Mouse (Mus musculus) midbrain, embryonic 15.5 days (tissue): ENCODE data around the gene Fabp3. TPM values are rescaled to one million over a fixed set of nuclear protein-coding genes. Genes with fewer than 3 reads are reported as not detected.

Source experiments
- ATAC-seq: fragments of 200-750 bp; cut with Nextera tagmentation; replicated peaks from 2 replicates; pipeline ENCODE4 v1.8.0; 2017; ENCODE audit warnings: moderate TSS enrichment
- H3K27ac ChIP-seq: fragments of 300-500 bp; sonication (generic); 2 replicates; pipeline ENCODE4 v1.5.1; 2015; ENCODE audit warnings: mild to moderate bottlenecking, inconsistent platforms
- H3K27me3 ChIP-seq: fragments of 300-500 bp; sonication (generic); replicated peaks from 2 replicates; pipeline ENCODE4 v1.6.1; 2015; ENCODE audit warnings: inconsistent platforms
- H3K36me3 ChIP-seq: fragments of 300-500 bp; sonication (generic); replicated peaks from 2 replicates; pipeline ENCODE4 v1.6.1; 2015; ENCODE audit warnings: inconsistent platforms
- H3K4me1 ChIP-seq: fragments of 300-500 bp; sonication (generic); 2 replicates; pipeline ENCODE4 v1.6.1; 2015; ENCODE audit warnings: inconsistent platforms
- H3K4me2 ChIP-seq: fragments of 300-500 bp; sonication (generic); 2 replicates; pipeline ENCODE4 v1.6.1; 2015; ENCODE audit warnings: inconsistent platforms, mild to moderate bottlenecking, moderate library complexity
- H3K4me3 ChIP-seq: fragments of 300-500 bp; sonication (generic); 2 replicates; pipeline ENCODE4 v1.5.1; 2015; ENCODE audit warnings: mild to moderate bottlenecking, inconsistent platforms
- H3K9ac ChIP-seq: fragments of 300-500 bp; sonication (generic); 2 replicates; pipeline ENCODE4 v1.6.1; 2015; ENCODE audit warnings: mild to moderate bottlenecking, inconsistent platforms
- H3K9me3 ChIP-seq: fragments of 300-500 bp; sonication (generic); 2 replicates; pipeline ENCODE4 v1.6.1; 2016; ENCODE audit warnings: inconsistent platforms
- WGBS: fragments of 180-500 bp; shearing (Covaris S2); methylation state at CpG from one replicate; pipeline ENCODE4 v1.1.7; 2015; ENCODE audit warnings: mixed read lengths; 5-methylcytosine and 5-hydroxymethylcytosine counted together
- polyA plus RNA-seq: library from polyadenylated mRNA; unstranded; fragments of >200 nt; fragmentation: Nextera tagmentation; extraction: Ambion mirVana; gene quantifications from 2 replicates; pipeline ENCODE4 v1.2.1, GENCODE M21; 2015

The Fabp3 gene
- polyA plus RNA-seq: 216 and 230 TPM in 2 replicates

DNA sequence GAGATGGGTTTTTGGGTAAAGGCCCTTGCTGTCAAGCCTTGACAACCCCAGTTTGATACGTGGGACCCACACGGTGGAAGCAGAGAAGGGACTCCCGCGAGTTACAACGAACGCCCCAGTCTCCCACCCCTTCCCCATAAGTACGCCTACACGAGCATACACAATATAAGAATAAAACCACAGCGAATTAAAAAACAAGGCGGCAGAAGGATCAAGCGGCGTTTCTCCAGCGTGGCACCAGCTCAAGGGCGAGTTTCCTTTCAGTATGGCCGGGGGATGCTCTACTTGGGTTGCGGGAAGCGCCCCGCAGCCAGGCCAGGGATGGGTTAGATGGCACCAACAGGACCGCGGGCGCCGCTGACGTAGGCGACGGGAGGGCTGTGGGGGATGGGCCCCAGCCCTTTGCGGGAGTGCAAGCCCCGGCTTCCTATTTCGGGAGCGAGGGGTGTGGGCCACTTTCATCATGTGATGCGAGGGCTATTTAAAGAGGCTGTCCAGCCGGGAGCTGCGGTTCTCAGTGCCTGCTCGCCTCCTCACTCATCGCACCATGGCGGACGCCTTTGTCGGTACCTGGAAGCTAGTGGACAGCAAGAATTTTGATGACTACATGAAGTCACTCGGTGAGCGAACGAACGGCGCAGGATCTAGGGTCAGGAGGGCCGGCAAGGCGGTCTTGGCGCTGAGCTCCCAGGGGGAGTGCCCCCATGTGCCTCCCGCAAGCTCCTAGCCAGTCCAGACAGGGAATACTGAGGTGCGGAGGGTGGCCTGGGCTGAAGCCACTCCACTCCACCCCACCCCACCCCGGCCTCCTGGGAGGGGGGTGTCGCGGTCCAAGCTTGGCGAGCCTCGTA, at the start of gene Fabp3, which contains the start of gene Gm10570:
Fabp3 (plus strand) TSS at position 365 of the 851 bp plus-strand sequence.
Gm10570 (minus strand) TSS at position 444 of the 851 bp plus-strand sequence.
- WGBS: under 1% methylated on average over 52 of the region's 52 CpGs
- Histone ChIP-seq H3K4me1 (peaks cover 33% of the 10 kb centered on the region; the same call in 1 of the 2 replicates), H3K4me2 (peak within 1 kb of the TSS; percentile 90), H3K9ac (peak within 1 kb of the TSS; percentile 60), H3K4me3 (peak within 1 kb of the TSS; percentile 62), H3K36me3 (peaks cover under 1% of the 10 kb centered on the region; the same call in 1 of the 2 replicates), H3K9me3 (no peaks in the 10 kb centered on the region), H3K27ac (peak within 1 kb of the TSS; percentile 63), H3K27me3 (peaks cover 16% of the 10 kb centered on the region)
- ATAC-seq: peak; percentile 85

- no peaks in the 10 kb centered on the region for H3K27me3 ChIP-seq
- 38% methylated on average over 5 of the region's 5 CpGs for WGBS
- peaks cover 11% of the 10 kb centered on the region; the same call in 1 of the 2 replicates for H3K4me1 ChIP-seq
- no peaks in the 10 kb centered on the region for H3K9me3 ChIP-seq
- H3K27ac ChIP-seq: no peak overlapping the region
- H3K9ac ChIP-seq: no peak overlapping the region
- peaks cover 30% of the 10 kb centered on the region for H3K36me3 ChIP-seq
- ATAC-seq: no peak
- no peak overlapping the region for H3K4me3 ChIP-seq
- no peak overlapping the region for H3K4me2 ChIP-seq
Measured at GRCm38 (mm10) chr4:130260406-130260805, 48.0 kb upstream of the Fabp3 start.

DNA sequence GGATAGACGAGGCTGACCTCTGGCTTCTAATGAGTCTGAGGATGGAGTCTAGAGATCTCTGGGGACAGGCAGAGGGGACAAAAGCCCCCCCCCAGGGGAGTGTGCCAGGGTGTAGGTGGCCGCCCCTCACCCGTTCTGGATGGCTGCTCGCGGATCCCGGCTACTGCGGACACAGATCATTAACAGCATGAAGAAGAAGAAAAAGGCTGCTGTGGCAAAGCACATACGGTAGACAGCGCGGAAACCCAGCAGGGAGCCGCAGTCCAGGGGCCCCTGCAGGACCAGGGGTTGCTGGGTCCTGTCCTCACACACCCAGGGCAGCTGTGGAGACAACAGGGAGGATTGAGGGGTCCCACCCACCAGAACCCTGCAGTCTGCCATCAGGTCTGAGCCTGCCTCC, 44.3 kb upstream of the Fabp3 start:
- WGBS: 13% methylated on average over 11 of the region's 11 CpGs

GRCm38 (mm10) chr4:130264698-130265349, 43.6 kb upstream of the Fabp3 start:
- H3K4me3 ChIP-seq: no peak overlapping the region
- peaks cover 18% of the 10 kb centered on the region; the same call in 1 of the 2 replicates for H3K4me1 ChIP-seq
- H3K36me3 ChIP-seq: peaks cover 13% of the 10 kb centered on the region
- H3K9ac ChIP-seq: no peak overlapping the region
- H3K4me2 ChIP-seq: no peak overlapping the region
- no peak; the same call in 1 of the 2 replicates for ATAC-seq
- H3K9me3 ChIP-seq: no peaks in the 10 kb centered on the region
- H3K27ac ChIP-seq: no peak overlapping the region
- H3K27me3 ChIP-seq: no peaks in the 10 kb centered on the region
- WGBS: 28% methylated on average over 24 of the region's 24 CpGs

More for the DNA sequence above, 44.3 kb upstream of the Fabp3 start:
- Histone ChIP-seq H3K36me3 (peaks cover 15% of the 10 kb centered on the region), H3K27me3 (no peaks in the 10 kb centered on the region), H3K9ac (no peak overlapping the region), H3K9me3 (no peaks in the 10 kb centered on the region), H3K4me1 (peaks cover 18% of the 10 kb centered on the region; the same call in 1 of the 2 replicates), H3K27ac (no peak overlapping the region), H3K4me2 (no peak overlapping the region), H3K4me3 (no peak overlapping the region)
- no peak for ATAC-seq

- Histone ChIP-seq H3K27me3 (no peaks in the 10 kb centered on the region), H3K4me2 (no peak overlapping the region), H3K4me1 (peaks cover 18% of the 10 kb centered on the region; the same call in 1 of the 2 replicates), H3K36me3 (peaks cover 9% of the 10 kb centered on the region), H3K4me3 (no peak overlapping the region), H3K9ac (no peak overlapping the region), H3K27ac (no peak overlapping the region), H3K9me3 (no peaks in the 10 kb centered on the region)
- no peak for ATAC-seq
- 47% methylated on average over 9 of the region's 9 CpGs for WGBS
Measured at GRCm38 (mm10) chr4:130266601-130267000, 41.8 kb upstream of the Fabp3 start.

DNA sequence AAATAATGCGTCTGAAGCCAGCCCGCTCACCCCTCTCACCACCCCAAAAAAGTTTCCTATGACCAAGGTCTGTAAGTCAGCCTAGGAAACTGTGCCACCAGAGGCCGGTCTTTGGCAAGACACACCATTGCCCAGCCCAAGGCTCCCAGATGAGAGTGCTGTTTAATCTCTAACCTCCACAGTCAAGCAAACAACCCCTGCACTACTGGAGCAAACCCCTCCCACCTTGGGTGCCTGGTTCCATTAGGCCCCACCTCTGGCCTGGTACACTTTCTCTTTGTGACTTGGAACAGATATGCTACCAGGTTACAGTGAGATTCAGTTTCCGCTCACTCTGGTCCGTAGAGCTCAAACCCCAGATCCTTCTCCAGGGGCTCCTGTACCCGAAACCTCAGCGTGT, 41.3 kb upstream of the Fabp3 start:
- no peak overlapping the region for H3K27ac ChIP-seq
- no peak overlapping the region for H3K4me3 ChIP-seq
- H3K9ac ChIP-seq: no peak overlapping the region
- peaks cover 8% of the 10 kb centered on the region for H3K36me3 ChIP-seq
- H3K4me2 ChIP-seq: no peak overlapping the region
- no peaks in the 10 kb centered on the region for H3K27me3 ChIP-seq
- H3K4me1 ChIP-seq: peaks cover 18% of the 10 kb centered on the region; the same call in 1 of the 2 replicates
- 79% methylated on average over 7 of the region's 7 CpGs for WGBS
- H3K9me3 ChIP-seq: no peaks in the 10 kb centered on the region
- ATAC-seq: no peak

DNA sequence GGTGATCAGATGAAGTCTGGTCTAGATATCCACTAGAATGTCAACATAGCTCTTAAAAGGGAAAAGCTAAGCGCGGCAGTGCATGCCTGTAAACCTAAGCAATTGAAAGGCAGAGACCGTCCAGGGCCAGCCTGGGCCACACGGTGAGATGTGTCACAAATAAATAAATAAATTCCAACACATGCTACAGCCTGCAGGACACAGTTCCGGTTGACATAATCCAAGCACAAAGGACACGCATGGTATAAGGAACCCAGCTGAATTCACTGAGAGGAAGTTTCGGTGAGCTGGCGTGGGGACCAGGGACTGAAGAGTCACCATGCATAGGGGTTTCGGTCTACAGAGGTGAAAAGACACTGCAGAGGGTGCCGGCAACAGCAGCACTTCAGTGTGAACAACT, 39.7 kb upstream of the Fabp3 start:
- Histone ChIP-seq H3K27ac (no peak overlapping the region), H3K27me3 (no peaks in the 10 kb centered on the region), H3K4me3 (no peak overlapping the region), H3K36me3 (no peaks in the 10 kb centered on the region), H3K4me2 (no peak overlapping the region), H3K9ac (no peak overlapping the region), H3K4me1 (peaks cover 31% of the 10 kb centered on the region), H3K9me3 (no peaks in the 10 kb centered on the region)
- 89% methylated on average over 10 of the region's 10 CpGs for WGBS
- no peak for ATAC-seq

- no peak overlapping the region for H3K4me2 ChIP-seq
- no peaks in the 10 kb centered on the region for H3K9me3 ChIP-seq
- H3K27me3 ChIP-seq: no peaks in the 10 kb centered on the region
- no peak overlapping the region for H3K9ac ChIP-seq
- WGBS: 77% methylated on average over 8 of the region's 8 CpGs
- H3K4me3 ChIP-seq: no peak overlapping the region
- no peak for ATAC-seq
- H3K36me3 ChIP-seq: no peaks in the 10 kb centered on the region
- H3K27ac ChIP-seq: no peak overlapping the region
- peaks cover 23% of the 10 kb centered on the region for H3K4me1 ChIP-seq
Measured at GRCm38 (mm10) chr4:130270089-130270488, 38.3 kb upstream of the Fabp3 start.

- no peaks in the 10 kb centered on the region for H3K9me3 ChIP-seq
- no peak overlapping the region for H3K4me3 ChIP-seq
- no peak overlapping the region for H3K4me2 ChIP-seq
- H3K36me3 ChIP-seq: no peaks in the 10 kb centered on the region
- 93% methylated on average over 6 of the region's 6 CpGs for WGBS
- H3K4me1 ChIP-seq: peaks cover 26% of the 10 kb centered on the region
- no peaks in the 10 kb centered on the region for H3K27me3 ChIP-seq
- H3K9ac ChIP-seq: no peak overlapping the region
- H3K27ac ChIP-seq: no peak overlapping the region; the same call in 1 of the 2 replicates
- no peak for ATAC-seq
Measured at GRCm38 (mm10) chr4:130270611-130271347, 37.6 kb upstream of the Fabp3 start.

DNA sequence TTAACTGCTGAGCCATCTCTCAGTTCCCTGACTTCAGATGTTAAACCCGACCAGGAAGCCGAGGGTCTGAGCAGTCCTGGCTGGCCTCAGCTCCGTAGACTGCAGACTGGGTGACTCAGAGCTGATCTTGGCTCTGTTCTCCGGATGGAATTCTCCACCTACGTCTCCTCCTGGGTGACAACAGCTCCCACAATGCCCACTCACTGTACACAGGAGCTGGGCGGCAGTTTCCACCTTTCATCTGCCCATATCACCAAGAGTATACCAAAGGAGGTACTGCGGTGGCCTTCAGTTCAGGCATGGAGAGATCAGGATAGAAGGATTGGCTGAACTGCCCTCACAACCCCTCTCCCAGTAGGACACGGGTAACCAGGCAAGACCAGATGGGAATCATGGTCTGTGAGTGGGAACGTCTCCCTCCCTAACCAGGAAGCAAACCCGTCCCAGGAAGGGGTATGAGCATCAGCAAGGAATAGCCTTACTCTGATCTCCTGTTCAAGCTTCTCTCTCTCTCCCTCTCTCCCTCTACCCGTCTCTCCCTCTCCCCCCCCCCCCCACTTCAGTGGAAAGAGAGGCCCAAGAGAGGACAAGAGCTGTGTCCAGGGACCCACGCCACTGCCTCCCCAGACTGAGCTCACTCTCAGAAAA, 34.6 kb upstream of the Fabp3 start:
- Histone ChIP-seq H3K27ac (peak overlapping the region; percentile 97), H3K27me3 (no peaks in the 10 kb centered on the region), H3K36me3 (no peaks in the 10 kb centered on the region), H3K4me3 (peak overlapping the region; percentile 85), H3K4me2 (peak overlapping the region; percentile 86), H3K9me3 (no peaks in the 10 kb centered on the region), H3K9ac (peak overlapping the region; percentile 91), H3K4me1 (peaks cover 28% of the 10 kb centered on the region)
- ATAC-seq: peak; percentile 57
- 3% methylated on average over 11 of the region's 12 CpGs for WGBS

DNA sequence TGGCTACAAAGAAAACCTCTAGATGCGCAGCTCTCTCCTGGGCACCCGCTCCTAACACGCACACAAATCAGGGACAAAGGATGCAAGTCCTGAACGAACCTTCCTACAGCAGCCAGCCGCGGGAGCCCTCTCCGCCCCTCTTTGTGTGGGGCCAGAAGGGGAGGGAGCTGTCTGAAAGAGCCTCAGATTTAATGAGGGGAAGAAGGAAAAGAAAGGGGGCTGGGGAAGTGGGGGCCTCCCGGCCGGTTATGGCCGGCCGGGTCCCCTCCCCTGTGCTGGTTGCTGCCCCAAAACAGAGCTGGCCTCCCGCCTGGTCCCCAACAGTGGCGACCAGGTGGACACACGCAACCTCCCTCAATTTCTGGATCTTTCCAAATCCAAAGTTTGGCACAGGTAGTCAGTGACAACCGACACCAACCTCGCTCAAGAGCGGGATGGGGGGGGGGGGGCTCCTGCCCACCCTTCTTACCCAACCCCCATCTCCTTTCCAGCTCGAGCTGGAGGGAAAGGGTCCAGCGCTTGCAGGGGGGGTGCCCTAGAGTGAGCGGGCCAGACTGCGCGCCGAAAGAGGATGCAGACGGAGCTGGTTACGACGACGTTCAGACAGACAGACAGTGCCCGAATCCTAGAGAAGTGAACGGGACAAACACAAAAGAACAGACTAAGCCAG, 33.9 kb upstream of the Fabp3 start:
- Histone ChIP-seq H3K27ac (peak overlapping the region; percentile 97), H3K9me3 (no peaks in the 10 kb centered on the region), H3K4me1 (peaks cover 28% of the 10 kb centered on the region), H3K9ac (peak overlapping the region; percentile 91), H3K4me2 (peak overlapping the region; percentile 86), H3K36me3 (no peaks in the 10 kb centered on the region), H3K4me3 (peak overlapping the region; percentile 85), H3K27me3 (no peaks in the 10 kb centered on the region)
- peak; percentile 78 for ATAC-seq
- WGBS: under 1% methylated on average over 29 of the region's 29 CpGs
